8 mouse cellular contexts compared by ENCODE assay signal in the genomic region with DNA sequence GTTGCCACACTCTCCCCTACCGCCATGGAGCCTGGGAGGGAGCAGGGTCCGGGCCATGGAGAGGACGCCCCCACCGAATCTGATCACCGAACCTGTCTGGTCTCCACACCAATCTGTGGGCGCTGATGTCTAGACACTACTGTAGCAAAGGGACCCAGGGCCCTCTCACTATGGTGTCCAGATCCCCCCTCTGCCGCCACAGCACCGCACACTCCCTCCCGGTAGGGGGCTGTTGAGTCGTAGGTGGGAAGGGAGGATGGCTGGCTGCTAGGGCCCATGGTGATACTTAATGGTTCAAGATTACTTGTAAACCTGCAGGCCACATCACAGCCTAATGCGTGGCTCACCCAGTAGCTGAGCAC. TPM values are rescaled to one million over a fixed set of nuclear protein-coding genes. Genes with fewer than 3 reads are reported as not detected.
A peak's percentile ranks its signal among the peaks of the same experiment; 100 is the strongest.
DNase-seq lines count a peak whose midpoint lies in the region; ATAC-seq and TF ChIP-seq lines count a peak whose summit lies in the region.

No protein-coding gene starts in this region.

- H3K9me3 ChIP-seq in kidney, embryonic 14.5 days (ENCODE audit: control insufficient read depth, low read length) = no peaks in the 10 kb centered on the region
- H3K9me3 ChIP-seq in G1E (replicated peaks) = no peaks in the 10 kb centered on the region
- H3K9me3 ChIP-seq in forebrain, embryonic 10.5 days = no peaks in the 10 kb centered on the region
- H3K9me3 ChIP-seq in limb, embryonic 15.5 days = no peaks in the 10 kb centered on the region
- H3K9me3 ChIP-seq in stomach, embryonic 14.5 days (ENCODE audit: control insufficient read depth, low read depth, low read length) = no peaks in the 10 kb centered on the region

- no peak for DNase-seq in kidney, postnatal 14 days
- DNase-seq in G1E (ENCODE audit: low spot score) = peak; percentile 74
- DNase-seq in forebrain, embryonic 10.5 days (ENCODE audit: extremely low spot score, low spot score) = no peak
- no peak for DNase-seq in left cerebral cortex, adult 9 months (ENCODE audit: low spot score in 2 of 2)
- DNase-seq in adrenal gland, postnatal 36 days = no peak

- ATAC-seq in kidney, embryonic 14.5 days (ENCODE audit: low FRiP score, low TSS enrichment) = peak; percentile 51
- ATAC-seq in G1E (ENCODE audit: extremely low read depth, insufficient number of reproducible peaks, low FRiP score, poor library complexity, severe bottlenecking) = no peak
- ATAC-seq in limb, embryonic 15.5 days (ENCODE audit: insufficient number of reproducible peaks, low FRiP score, low TSS enrichment, low read depth) = no peak
- peak; percentile 25; the same call in 1 of the 2 replicates for ATAC-seq in stomach, embryonic 14.5 days (ENCODE audit: insufficient number of reproducible peaks, insufficient read depth, low FRiP score, low read depth)

- H3K4me1 ChIP-seq in kidney, embryonic 14.5 days (ENCODE audit: control insufficient read depth, insufficient read depth, low read length) = peaks cover 20% of the 10 kb centered on the region
- peaks cover 75% of the 10 kb centered on the region for H3K4me1 ChIP-seq in G1E (ENCODE audit: insufficient read depth, low read depth, low read length)
- H3K4me1 ChIP-seq in forebrain, embryonic 10.5 days = peaks cover 38% of the 10 kb centered on the region
- H3K4me1 ChIP-seq in limb, embryonic 15.5 days = peaks cover 25% of the 10 kb centered on the region
- peaks cover 12% of the 10 kb centered on the region for H3K4me1 ChIP-seq in stomach, embryonic 14.5 days (ENCODE audit: control insufficient read depth, insufficient read depth, low read length)

- peak overlapping the region; percentile 66 for H3K4me3 ChIP-seq in kidney, embryonic 14.5 days (ENCODE audit: low read length)
- H3K4me3 ChIP-seq in G1E (ENCODE audit: low read depth, low read length) = peak overlapping the region; percentile 76
- peak overlapping the region; percentile 66 for H3K4me3 ChIP-seq in forebrain, embryonic 10.5 days
- peak overlapping the region; percentile 59 for H3K4me3 ChIP-seq in limb, embryonic 15.5 days
- peak overlapping the region; percentile 56 for H3K4me3 ChIP-seq in stomach, embryonic 14.5 days (ENCODE audit: low read depth, low read length)

- H3K9ac ChIP-seq in kidney, embryonic 14.5 days (ENCODE audit: low read depth, low read length) = peak overlapping the region; percentile 81
- H3K9ac ChIP-seq in limb, embryonic 15.5 days = peak overlapping the region; percentile 47; the same call in 1 of the 2 replicates
- peak overlapping the region; percentile 45 for H3K9ac ChIP-seq in stomach, embryonic 14.5 days (replicated peaks; ENCODE audit: low read depth, low read length)

- H3K27me3 ChIP-seq in kidney, embryonic 14.5 days (ENCODE audit: control insufficient read depth, insufficient read depth, low read length) = no peaks in the 10 kb centered on the region
- peaks cover 11% of the 10 kb centered on the region; the same call in 1 of the 2 replicates for H3K27me3 ChIP-seq in G1E (ENCODE audit: insufficient read depth, low read length)
- H3K27me3 ChIP-seq in forebrain, embryonic 10.5 days (ENCODE audit: poor library complexity, severe bottlenecking) = peaks cover 9% of the 10 kb centered on the region; the same call in 1 of the 2 replicates
- H3K27me3 ChIP-seq in limb, embryonic 15.5 days = no peaks in the 10 kb centered on the region
- H3K27me3 ChIP-seq in stomach, embryonic 14.5 days (ENCODE audit: control insufficient read depth, insufficient read depth, low read length) = no peaks in the 10 kb centered on the region

- H3K36me3 ChIP-seq in kidney, embryonic 14.5 days (ENCODE audit: control insufficient read depth, insufficient read depth, low read length) = peaks cover 8% of the 10 kb centered on the region; the same call in 1 of the 2 replicates
- peaks cover 65% of the 10 kb centered on the region for H3K36me3 ChIP-seq in G1E (replicated peaks)
- H3K36me3 ChIP-seq in forebrain, embryonic 10.5 days (replicated peaks) = peaks cover 3% of the 10 kb centered on the region; the same call in 1 of the 2 replicates
- peaks cover 7% of the 10 kb centered on the region for H3K36me3 ChIP-seq in limb, embryonic 15.5 days
- peaks cover 3% of the 10 kb centered on the region; the same call in 1 of the 2 replicates for H3K36me3 ChIP-seq in stomach, embryonic 14.5 days (ENCODE audit: control insufficient read depth, insufficient read depth, low read length)

- 4% methylated on average over 11 of the region's 11 CpGs for WGBS in kidney, embryonic 14.5 days
- WGBS in forebrain, embryonic 10.5 days = 5% methylated on average over 11 of the region's 11 CpGs
- WGBS in limb, embryonic 15.5 days = 3% methylated on average over 11 of the region's 11 CpGs
- WGBS in stomach, embryonic 14.5 days = 6% methylated on average over 11 of the region's 11 CpGs

- H3K27ac ChIP-seq in kidney, embryonic 14.5 days (ENCODE audit: low read depth, low read length) = peak overlapping the region; percentile 78; the same call in 1 of the 2 replicates
- H3K27ac ChIP-seq in forebrain, embryonic 10.5 days = peak overlapping the region; percentile 88
- H3K27ac ChIP-seq in limb, embryonic 15.5 days = peak overlapping the region; percentile 34; the same call in 1 of the 2 replicates
- peak overlapping the region; percentile 58 for H3K27ac ChIP-seq in stomach, embryonic 14.5 days (ENCODE audit: low read length)

- peak overlapping the region; percentile 64 for H3K4me2 ChIP-seq in kidney, embryonic 14.5 days (replicated peaks; ENCODE audit: low read depth, low read length)
- H3K4me2 ChIP-seq in limb, embryonic 15.5 days = peak overlapping the region; percentile 81
- H3K4me2 ChIP-seq in stomach, embryonic 14.5 days (replicated peaks; ENCODE audit: low read depth, low read length) = peak overlapping the region; percentile 66

- no peak for TF ChIP-seq CTCF in G1E (IDR thresholded peaks at IDR 0.05; ENCODE audit: low read depth, low read length)

RNA-seq across cellular contexts. Expression of gene Gm20532, which starts 0.6 kb away (rescaled TPM):
- polyA plus RNA-seq in kidney, embryonic 14.5 days (2014; fragmentation: Nextera tagmentation; extraction: Ambion mirVana) = not detected in 2 replicates
- total RNA-seq in G1E (2014; fragmentation: Nextera tagmentation) (not detected in 2 replicates), G1E (2017) (not detected in 2 replicates)
- polyA plus RNA-seq in G1E (2012) = not detected in 2 replicates
- polyA plus RNA-seq in forebrain, embryonic 10.5 days (2016; fragmentation: Nextera tagmentation; extraction: Ambion mirVana) = not detected in 2 replicates
- polyA plus RNA-seq in limb, embryonic 15.5 days (2015; fragmentation: Nextera tagmentation; extraction: Ambion mirVana) = 0.24 TPM in 1 of 2 replicates, not detected in the other
- polyA plus RNA-seq in stomach, embryonic 14.5 days (2014; fragmentation: Nextera tagmentation; extraction: Ambion mirVana) = not detected in 2 replicates
- not detected for total RNA-seq in adrenal gland, postnatal 36 days (2021)

RNA-seq across cellular contexts. Expression of gene Egfl7, which starts 7.2 kb away (rescaled TPM):
- 172 and 194 TPM in 2 replicates for polyA plus RNA-seq in kidney, embryonic 14.5 days (2014; fragmentation: Nextera tagmentation; extraction: Ambion mirVana)
- 29.6 and 31.9 TPM in 2 replicates for total RNA-seq in G1E (2014; fragmentation: Nextera tagmentation)
- total RNA-seq in G1E (2017) = 160 and 228 TPM in 2 replicates
- 131 and 136 TPM in 2 replicates for polyA plus RNA-seq in G1E (2012)
- polyA plus RNA-seq in forebrain, embryonic 10.5 days (2016; fragmentation: Nextera tagmentation; extraction: Ambion mirVana) = 89.9 and 96.4 TPM in 2 replicates
- 107 and 122 TPM in 2 replicates for polyA plus RNA-seq in limb, embryonic 15.5 days (2015; fragmentation: Nextera tagmentation; extraction: Ambion mirVana)
- 113 and 120 TPM in 2 replicates for polyA plus RNA-seq in stomach, embryonic 14.5 days (2014; fragmentation: Nextera tagmentation; extraction: Ambion mirVana)
- 100 to 1,000 TPM in 1 of 2 experiments, 10 to 100 TPM in 1; 86.2 to 127 TPM for total RNA-seq in adrenal gland, postnatal 36 days (2021)

RNA-seq across cellular contexts. Expression of gene Agpat2, which starts 17.2 kb away (rescaled TPM):
- 30.0 and 41.4 TPM in 2 replicates for polyA plus RNA-seq in kidney, embryonic 14.5 days (2014; fragmentation: Nextera tagmentation; extraction: Ambion mirVana)
- total RNA-seq in G1E (2014; fragmentation: Nextera tagmentation) = 4.7 and 6.9 TPM in 2 replicates
- total RNA-seq in G1E (2017) = 4.6 and 7.4 TPM in 2 replicates
- 6.0 and 6.1 TPM in 2 replicates for polyA plus RNA-seq in G1E (2012)
- polyA plus RNA-seq in forebrain, embryonic 10.5 days (2016; fragmentation: Nextera tagmentation; extraction: Ambion mirVana) = 10.1 and 10.2 TPM in 2 replicates
- polyA plus RNA-seq in limb, embryonic 15.5 days (2015; fragmentation: Nextera tagmentation; extraction: Ambion mirVana) = 31.5 and 36.3 TPM in 2 replicates
- polyA plus RNA-seq in stomach, embryonic 14.5 days (2014; fragmentation: Nextera tagmentation; extraction: Ambion mirVana) = 43.7 and 44.8 TPM in 2 replicates
- total RNA-seq in adrenal gland, postnatal 36 days (2021) = 100 to 1,000 TPM; 301 to 364 TPM

RNA-seq across cellular contexts. Expression of gene Fam69b, which starts 41.2 kb away (rescaled TPM):
- polyA plus RNA-seq in kidney, embryonic 14.5 days (2014; fragmentation: Nextera tagmentation; extraction: Ambion mirVana) = 30.3 and 39.1 TPM in 2 replicates
- total RNA-seq in G1E (2014; fragmentation: Nextera tagmentation) (not detected in 2 replicates), G1E (2017) (0.22 TPM in 1 of 2 replicates, not detected in the other)
- not detected in 2 replicates for polyA plus RNA-seq in G1E (2012)
- 44.1 and 49.4 TPM in 2 replicates for polyA plus RNA-seq in forebrain, embryonic 10.5 days (2016; fragmentation: Nextera tagmentation; extraction: Ambion mirVana)
- polyA plus RNA-seq in limb, embryonic 15.5 days (2015; fragmentation: Nextera tagmentation; extraction: Ambion mirVana) = 32.0 and 42.8 TPM in 2 replicates
- 37.7 and 38.5 TPM in 2 replicates for polyA plus RNA-seq in stomach, embryonic 14.5 days (2014; fragmentation: Nextera tagmentation; extraction: Ambion mirVana)
- 1 to 10 TPM; 5.8 to 8.8 TPM for total RNA-seq in adrenal gland, postnatal 36 days (2021)

Comparison
In these comparisons a context has a peak if more than half of its experiments do, and no peak if none do; other contexts are left out.
1. ATAC-seq: peak in kidney, embryonic 14.5 days (single experiment) and stomach, embryonic 14.5 days (single experiment); none in G1E (single experiment) and limb, embryonic 15.5 days (single experiment).
2. H3K27ac ChIP-seq: peak in every context shown above with its lines; median percentile 88 in forebrain, embryonic 10.5 days; 78 in kidney, embryonic 14.5 days; 58 in stomach, embryonic 14.5 days; 34 in limb, embryonic 15.5 days.
3. Peak in every context shown above with its lines, with median percentiles within 50 percentile points of each other: H3K4me2 ChIP-seq, H3K4me3 ChIP-seq and H3K9ac ChIP-seq.